Mouse (Mus musculus): Measurements from ENCODE around the gene Mettl17. TPM values are rescaled to one million over a fixed set of nuclear protein-coding genes. Genes with fewer than 3 reads are reported as not detected.

Mettl17 gene
- polyA plus RNA-seq, 1 experiment from 2014 or later = 76.0 TPM

- peak overlapping the region; percentile 12; the same call in 1 of the 2 replicates for H3K4me2 ChIP-seq (replicated peaks)
- DNase-seq (ENCODE audit: low spot score) = no peak
- no peak overlapping the region for H3K9ac ChIP-seq
- ATAC-seq (ENCODE audit: low FRiP score) = no peak
- H3K9me3 ChIP-seq (ENCODE audit: control insufficient read depth, low read length) = no peaks in the 10 kb centered on the region
- no peak overlapping the region for H3K27ac ChIP-seq
- H3K27me3 ChIP-seq (ENCODE audit: control insufficient read depth, insufficient read depth, low read length) = 0 out of 2 replicates have a peak, but pooled peaks cover 3% of the 10 kb centered on the region
- H3K4me3 ChIP-seq (replicated peaks; ENCODE audit: low read length) = no peak overlapping the region
- H3K36me3 ChIP-seq (replicated peaks; ENCODE audit: control insufficient read depth, insufficient read depth) = no peaks in the 10 kb centered on the region
- H3K4me1 ChIP-seq (replicated peaks; ENCODE audit: control insufficient read depth, insufficient read depth, low read length) = peaks cover 16% of the 10 kb centered on the region; the same call in 1 of the 2 replicates
- WGBS = 87% methylated on average over 10 of the region's 10 CpGs
Measured at GRCm38 (mm10) chr14:51911301-51911700, 26.7 kb downstream of the Mettl17 start.

GRCm38 (mm10) chr14:51912391-51913061 lies 27.9 kb downstream of the Mettl17 start:
- DNase-seq (ENCODE audit: low spot score) = no peak
- 7% methylated on average over 14 of the region's 14 CpGs for WGBS

GRCm38 (mm10) chr14:51913062-51913959 lies 28.7 kb downstream of the Mettl17 start:
- ATAC-seq (ENCODE audit: low FRiP score) (peak; percentile 72), DNase-seq (ENCODE audit: low spot score) (peak; percentile 57)
- Histone ChIP-seq H3K4me3 (replicated peaks; ENCODE audit: low read length) (peak overlapping the region; percentile 62), H3K4me2 (replicated peaks) (peak overlapping the region; percentile 99), H3K4me1 (replicated peaks; ENCODE audit: control insufficient read depth, insufficient read depth, low read length) (peaks cover 16% of the 10 kb centered on the region; the same call in 1 of the 2 replicates), H3K9ac (peak overlapping the region; percentile 68), H3K27me3 (ENCODE audit: control insufficient read depth, insufficient read depth, low read length) (0 out of 2 replicates have a peak, but pooled peaks cover 3% of the 10 kb centered on the region), H3K27ac (peak overlapping the region; percentile 64), H3K9me3 (ENCODE audit: control insufficient read depth, low read length) (no peaks in the 10 kb centered on the region), H3K36me3 (replicated peaks; ENCODE audit: control insufficient read depth, insufficient read depth) (no peaks in the 10 kb centered on the region)
- 1% methylated on average over 58 of the region's 58 CpGs for WGBS

More at GRCm38 (mm10) chr14:51912391-51913061, 27.9 kb downstream of the Mettl17 start:
- H3K9me3 ChIP-seq (ENCODE audit: control insufficient read depth, low read length) = no peaks in the 10 kb centered on the region
- ATAC-seq (ENCODE audit: low FRiP score) = peak; percentile 32
- no peaks in the 10 kb centered on the region for H3K36me3 ChIP-seq (replicated peaks; ENCODE audit: control insufficient read depth, insufficient read depth)
- H3K9ac ChIP-seq = peak overlapping the region; percentile 68
- 0 out of 2 replicates have a peak, but pooled peaks cover 3% of the 10 kb centered on the region for H3K27me3 ChIP-seq (ENCODE audit: control insufficient read depth, insufficient read depth, low read length)
- peak overlapping the region; percentile 62 for H3K4me3 ChIP-seq (replicated peaks; ENCODE audit: low read length)
- H3K4me1 ChIP-seq (replicated peaks; ENCODE audit: control insufficient read depth, insufficient read depth, low read length) = peaks cover 16% of the 10 kb centered on the region; the same call in 1 of the 2 replicates
- H3K4me2 ChIP-seq (replicated peaks) = peak overlapping the region; percentile 99
- H3K27ac ChIP-seq = peak overlapping the region; percentile 64; the same call in 1 of the 2 replicates

GRCm38 (mm10) chr14:51913960-51914762 lies 29.5 kb downstream of the Mettl17 start, which contains the start of gene Ndrg2:
Ndrg2 (minus strand) TSS chr14:51914158.
- Histone ChIP-seq H3K27me3 (ENCODE audit: control insufficient read depth, insufficient read depth, low read length) (0 out of 2 replicates have a peak, but pooled peaks cover 3% of the 10 kb centered on the region), H3K4me2 (replicated peaks) (peak within 1 kb of the TSS; percentile 99), H3K36me3 (replicated peaks; ENCODE audit: control insufficient read depth, insufficient read depth) (no peaks in the 10 kb centered on the region), H3K27ac (peak within 1 kb of the TSS; percentile 64), H3K4me1 (replicated peaks; ENCODE audit: control insufficient read depth, insufficient read depth, low read length) (peaks cover 16% of the 10 kb centered on the region; the same call in 1 of the 2 replicates), H3K9ac (peak within 1 kb of the TSS; percentile 68), H3K4me3 (replicated peaks; ENCODE audit: low read length) (peak within 1 kb of the TSS; percentile 62), H3K9me3 (ENCODE audit: control insufficient read depth, low read length) (no peaks in the 10 kb centered on the region)
- DNase-seq (ENCODE audit: low spot score) (peak; percentile 73), ATAC-seq (ENCODE audit: low FRiP score) (peak; percentile 77)
- WGBS = 1% methylated on average over 20 of the region's 23 CpGs

GRCm38 (mm10) chr14:51915030-51915429 lies 30.4 kb downstream of the Mettl17 start:
- peak overlapping the region; percentile 44 for H3K27ac ChIP-seq
- 38% methylated on average over 3 of the region's 3 CpGs for WGBS
- no peak overlapping the region for H3K9ac ChIP-seq
- no peaks in the 10 kb centered on the region for H3K36me3 ChIP-seq (replicated peaks; ENCODE audit: control insufficient read depth, insufficient read depth)
- H3K9me3 ChIP-seq (ENCODE audit: control insufficient read depth, low read length) = no peaks in the 10 kb centered on the region
- H3K4me2 ChIP-seq (replicated peaks) = no peak overlapping the region
- peaks cover 16% of the 10 kb centered on the region; the same call in 1 of the 2 replicates for H3K4me1 ChIP-seq (replicated peaks; ENCODE audit: control insufficient read depth, insufficient read depth, low read length)
- DNase-seq (ENCODE audit: low spot score) (no peak), ATAC-seq (ENCODE audit: low FRiP score) (no peak)
- no peak overlapping the region for H3K4me3 ChIP-seq (replicated peaks; ENCODE audit: low read length)
- H3K27me3 ChIP-seq (ENCODE audit: control insufficient read depth, insufficient read depth, low read length) = 0 out of 2 replicates have a peak, but pooled peaks cover 3% of the 10 kb centered on the region

- Histone ChIP-seq H3K27me3 (ENCODE audit: control insufficient read depth, insufficient read depth, low read length) (0 out of 2 replicates have a peak, but pooled peaks cover 3% of the 10 kb centered on the region), H3K27ac (no peak overlapping the region), H3K36me3 (replicated peaks; ENCODE audit: control insufficient read depth, insufficient read depth) (no peaks in the 10 kb centered on the region), H3K9me3 (ENCODE audit: control insufficient read depth, low read length) (no peaks in the 10 kb centered on the region), H3K4me3 (replicated peaks; ENCODE audit: low read length) (no peak overlapping the region), H3K9ac (no peak overlapping the region), H3K4me1 (replicated peaks; ENCODE audit: control insufficient read depth, insufficient read depth, low read length) (peaks cover 16% of the 10 kb centered on the region; the same call in 1 of the 2 replicates), H3K4me2 (replicated peaks) (no peak overlapping the region)
- WGBS = 92% methylated on average over 4 of the region's 4 CpGs
- no peak for DNase-seq (ENCODE audit: low spot score)
- ATAC-seq (ENCODE audit: low FRiP score) = no peak
Measured at GRCm38 (mm10) chr14:51916539-51916938, 31.9 kb downstream of the Mettl17 start.

- no peak within 1 kb of the TSS for H3K9ac ChIP-seq
- ATAC-seq (ENCODE audit: low FRiP score) = no peak
- no peak within 1 kb of the TSS for H3K27ac ChIP-seq
- H3K27me3 ChIP-seq (ENCODE audit: control insufficient read depth, insufficient read depth, low read length) = no peaks in the 10 kb centered on the region
- WGBS = 90% methylated on average over 4 of the region's 4 CpGs
- H3K36me3 ChIP-seq (replicated peaks; ENCODE audit: control insufficient read depth, insufficient read depth) = no peaks in the 10 kb centered on the region
- no peak within 1 kb of the TSS for H3K4me2 ChIP-seq (replicated peaks)
- no peak for DNase-seq (ENCODE audit: low spot score)
- H3K9me3 ChIP-seq (ENCODE audit: control insufficient read depth, low read length) = no peaks in the 10 kb centered on the region
- no peak within 1 kb of the TSS for H3K4me3 ChIP-seq (replicated peaks; ENCODE audit: low read length)
- 0 out of 2 replicates have a peak, but pooled peaks cover 10% of the 10 kb centered on the region for H3K4me1 ChIP-seq (replicated peaks; ENCODE audit: control insufficient read depth, insufficient read depth, low read length)
Measured at GRCm38 (mm10) chr14:51918125-51918524, 33.5 kb downstream of the Mettl17 start, which contains the start of gene Tppp2. Tppp2 (plus strand) TSS chr14:51918425.

- no peak for ATAC-seq (ENCODE audit: low FRiP score)
- no peak overlapping the region for H3K4me2 ChIP-seq (replicated peaks)
- H3K9ac ChIP-seq = no peak overlapping the region
- H3K9me3 ChIP-seq (ENCODE audit: control insufficient read depth, low read length) = no peaks in the 10 kb centered on the region
- H3K4me1 ChIP-seq (replicated peaks; ENCODE audit: control insufficient read depth, insufficient read depth, low read length) = 0 out of 2 replicates have a peak, but pooled peaks cover 2% of the 10 kb centered on the region
- H3K27me3 ChIP-seq (ENCODE audit: control insufficient read depth, insufficient read depth, low read length) = no peaks in the 10 kb centered on the region
- no peak overlapping the region for H3K27ac ChIP-seq
- 95% methylated on average over 4 of the region's 4 CpGs for WGBS
- no peaks in the 10 kb centered on the region for H3K36me3 ChIP-seq (replicated peaks; ENCODE audit: control insufficient read depth, insufficient read depth)
- no peak overlapping the region for H3K4me3 ChIP-seq (replicated peaks; ENCODE audit: low read length)
- DNase-seq (ENCODE audit: low spot score) = no peak
Measured at GRCm38 (mm10) chr14:51918966-51919365, 34.3 kb downstream of the Mettl17 start.
